Mouse (Mus musculus) forebrain, embryonic 10.5 days (tissue): ENCODE data around the gene Bscl2. TPM values are rescaled to one million over a fixed set of nuclear protein-coding genes. Genes with fewer than 3 reads are reported as not detected.
"Not testable (repeated sequence)": the region's sequence is repeated elsewhere in the genome, so short reads cannot be mapped to it uniquely, and the experiment has no call there.

Experiments used
- DNase-seq: peaks from one replicate; pipeline ENCODE4 v3.0.0-alpha.2; 2017; ENCODE audit warnings: low spot score; ENCODE audit errors: extremely low spot score
- H3K27ac ChIP-seq: fragments of 300-500 bp; sonication (generic); 2 replicates; pipeline ENCODE4 v1.5.1; 2016; ENCODE audit warnings: mild to moderate bottlenecking
- H3K27me3 ChIP-seq: fragments of 300-500 bp; sonication (generic); 2 replicates; pipeline ENCODE4 v1.6.1; 2016; ENCODE audit warnings: mild to moderate bottlenecking; ENCODE audit not compliant: poor library complexity, severe bottlenecking
- H3K36me3 ChIP-seq: fragments of 300-500 bp; sonication (generic); replicated peaks from 2 replicates; pipeline ENCODE4 v1.6.1; 2016; ENCODE audit warnings: mild to moderate bottlenecking, moderate library complexity
- H3K4me1 ChIP-seq: fragments of 300-500 bp; sonication (generic); 2 replicates; pipeline ENCODE4 v1.6.1; 2016
- H3K4me3 ChIP-seq: fragments of 300-500 bp; sonication (generic); 2 replicates; pipeline ENCODE4 v1.5.1; 2016; ENCODE audit warnings: mild to moderate bottlenecking, moderate library complexity
- H3K9me3 ChIP-seq: fragments of 300-500 bp; sonication (generic); 2 replicates; pipeline ENCODE4 v1.6.1; 2016; ENCODE audit warnings: mild to moderate bottlenecking, moderate library complexity
- WGBS: fragments of 180-500 bp; shearing (Covaris S2); methylation state at CpG from one replicate; pipeline ENCODE4 v1.1.7; 2016; 5-methylcytosine and 5-hydroxymethylcytosine counted together
- polyA plus RNA-seq: library from polyadenylated mRNA; unstranded; fragments of >200 nt; fragmentation: Nextera tagmentation; extraction: Ambion mirVana; gene quantifications from 2 replicates; pipeline ENCODE4 v1.2.1, GENCODE M21; 2016

Bscl2 gene
- polyA plus RNA-seq, 1 experiment from 2014 or later: 48.0 TPM

- H3K36me3 ChIP-seq: peaks cover 53% of the 10 kb centered on the region
- H3K27me3 ChIP-seq: no peaks in the 10 kb centered on the region
- DNase-seq: no peak
- H3K9me3 ChIP-seq: no peaks in the 10 kb centered on the region
- peak overlapping the region; percentile 81 for H3K4me3 ChIP-seq
- H3K4me1 ChIP-seq: peaks cover 52% of the 10 kb centered on the region
- 37% methylated on average over 14 of the region's 14 CpGs for WGBS
- H3K27ac ChIP-seq: peak overlapping the region; percentile 97
These were observed 18.9 kb upstream of the Bscl2 start for GRCm38 (mm10) chr19:8818301-8818798.

- WGBS: 1% methylated on average over 33 of the region's 33 CpGs
- Histone ChIP-seq H3K4me1 (peaks cover 52% of the 10 kb centered on the region), H3K27ac (peak within 1 kb of the TSS; percentile 97), H3K9me3 (no peaks in the 10 kb centered on the region), H3K4me3 (peak within 1 kb of the TSS; percentile 81), H3K36me3 (peaks cover 53% of the 10 kb centered on the region), H3K27me3 (no peaks in the 10 kb centered on the region)
- peak; percentile 97 for DNase-seq
These were observed 18.3 kb upstream of the Bscl2 start, which contains the start of gene Ttc9c for GRCm38 (mm10) chr19:8818801-8819595. Gene Ttc9c (minus strand): TSS chr19:8819333.

- H3K4me1 ChIP-seq: peaks cover 52% of the 10 kb centered on the region
- WGBS: under 1% methylated on average over 83 of the region's 83 CpGs
- H3K27me3 ChIP-seq: no peaks in the 10 kb centered on the region
- H3K36me3 ChIP-seq: peaks cover 53% of the 10 kb centered on the region
- peak within 1 kb of the TSS; percentile 81 for H3K4me3 ChIP-seq
- no peaks in the 10 kb centered on the region for H3K9me3 ChIP-seq
- peak; percentile 97 for DNase-seq
- H3K27ac ChIP-seq: peak within 1 kb of the TSS; percentile 97
These were observed 17.5 kb upstream of the Bscl2 start, which contains the start of gene Hnrnpul2 for GRCm38 (mm10) chr19:8819596-8820423. Gene Hnrnpul2 (plus strand): TSS chr19:8820010.

GRCm38 (mm10) chr19:8820424-8820956 lies 16.8 kb upstream of the Bscl2 start:
- Histone ChIP-seq H3K27ac (peak overlapping the region; percentile 97), H3K27me3 (no peaks in the 10 kb centered on the region), H3K4me3 (peak overlapping the region; percentile 81), H3K9me3 (no peaks in the 10 kb centered on the region), H3K4me1 (peaks cover 48% of the 10 kb centered on the region), H3K36me3 (peaks cover 53% of the 10 kb centered on the region)
- no peak for DNase-seq
- under 1% methylated on average over 48 of the region's 48 CpGs for WGBS

- Histone ChIP-seq H3K27ac (peak overlapping the region; percentile 97), H3K4me1 (peaks cover 43% of the 10 kb centered on the region), H3K36me3 (peaks cover 53% of the 10 kb centered on the region), H3K27me3 (no peaks in the 10 kb centered on the region), H3K4me3 (peak overlapping the region; percentile 81), H3K9me3 (no peaks in the 10 kb centered on the region)
- 3% methylated on average over 7 of the region's 7 CpGs for WGBS
- DNase-seq: no peak
These were observed 16.1 kb upstream of the Bscl2 start for GRCm38 (mm10) chr19:8821146-8821545.

- H3K27me3 ChIP-seq: no peaks in the 10 kb centered on the region
- peak overlapping the region; percentile 81 for H3K4me3 ChIP-seq
- peaks cover 59% of the 10 kb centered on the region for H3K36me3 ChIP-seq
- H3K4me1 ChIP-seq: peaks cover 29% of the 10 kb centered on the region
- 82% methylated on average over 8 of the region's 8 CpGs for WGBS
- H3K27ac ChIP-seq: no peak overlapping the region
- DNase-seq: no peak
- H3K9me3 ChIP-seq: no peaks in the 10 kb centered on the region
These were observed 14.6 kb upstream of the Bscl2 start for GRCm38 (mm10) chr19:8822696-8823095.

GRCm38 (mm10) chr19:8829660-8830059 lies 7.6 kb upstream of the Bscl2 start, which contains the start of gene AC129217.1:
Gene AC129217.1 (plus strand): TSS chr19:8829773.
- no peak for DNase-seq
- Histone ChIP-seq H3K4me1 (no peaks in the 10 kb centered on the region), H3K4me3 (no peak within 1 kb of the TSS), H3K27ac (no peak within 1 kb of the TSS), H3K27me3 (no peaks in the 10 kb centered on the region), H3K36me3 (peaks cover 100% of the 10 kb centered on the region), H3K9me3 (no peaks in the 10 kb centered on the region)
- WGBS: 96% methylated on average over 8 of the region's 8 CpGs

GRCm38 (mm10) chr19:8830664-8831063 lies 6.6 kb upstream of the Bscl2 start:
- no peaks in the 10 kb centered on the region for H3K9me3 ChIP-seq
- H3K4me3 ChIP-seq: no peak overlapping the region
- H3K27me3 ChIP-seq: no peaks in the 10 kb centered on the region
- H3K36me3 ChIP-seq: peaks cover 100% of the 10 kb centered on the region
- no peak overlapping the region for H3K27ac ChIP-seq
- DNase-seq: no peak
- H3K4me1 ChIP-seq: no peaks in the 10 kb centered on the region
- 95% methylated on average over 8 of the region's 8 CpGs for WGBS

GRCm38 (mm10) chr19:8831262-8831661 lies 6.0 kb upstream of the Bscl2 start:
- Histone ChIP-seq H3K4me1 (no peaks in the 10 kb centered on the region), H3K27ac (no peak overlapping the region), H3K4me3 (no peak overlapping the region), H3K27me3 (no peaks in the 10 kb centered on the region), H3K36me3 (peaks cover 100% of the 10 kb centered on the region), H3K9me3 (no peaks in the 10 kb centered on the region)
- 85% methylated on average over 11 of the region's 11 CpGs for WGBS
- DNase-seq: no peak

GRCm38 (mm10) chr19:8832971-8833370 lies 4.3 kb upstream of the Bscl2 start:
- Histone ChIP-seq H3K27ac (no peak overlapping the region), H3K4me3 (no peak overlapping the region), H3K27me3 (no peaks in the 10 kb centered on the region), H3K9me3 (no peaks in the 10 kb centered on the region), H3K36me3 (peaks cover 89% of the 10 kb centered on the region), H3K4me1 (peaks cover 12% of the 10 kb centered on the region)
- WGBS: 91% methylated on average over 4 of the region's 4 CpGs
- no peak for DNase-seq

GRCm38 (mm10) chr19:8836327-8836726 lies 940 bp upstream of the Bscl2 start:
- H3K36me3 ChIP-seq: peaks cover 61% of the 10 kb centered on the region
- DNase-seq, H3K9me3 ChIP-seq, H3K27me3 ChIP-seq, H3K4me3 ChIP-seq: not testable (repeated sequence)
- H3K27ac ChIP-seq: peak overlapping the region; percentile 97; the same call in 1 of the 2 replicates
- WGBS: 98% methylated on average over 10 of the region's 10 CpGs
- peaks cover 45% of the 10 kb centered on the region for H3K4me1 ChIP-seq

- DNase-seq: no peak
- H3K36me3 ChIP-seq: peaks cover 57% of the 10 kb centered on the region
- H3K9me3 ChIP-seq: no peaks in the 10 kb centered on the region
- H3K27ac ChIP-seq: peak overlapping the region; percentile 97
- H3K4me3 ChIP-seq: peak overlapping the region; percentile 61
- H3K27me3 ChIP-seq: no peaks in the 10 kb centered on the region
- WGBS: 23% methylated on average over 15 of the region's 15 CpGs
- H3K4me1 ChIP-seq: peaks cover 46% of the 10 kb centered on the region
These were observed 919 bp downstream of the Bscl2 start for GRCm38 (mm10) chr19:8838041-8838730.
